ENCODE assay signal across 9 mouse cellular contexts in genomic region chr7:109578880-109579584, GRCm38 (mm10).
A peak's percentile ranks its signal among the peaks of the same experiment; 100 is the strongest.
DNase-seq lines count a peak whose midpoint lies in the region; ATAC-seq and TF ChIP-seq lines count a peak whose summit lies in the region.
"Had no signal": no experiment of that assay in that cellular context is flagged by ENCODE, and none has a peak within 500 bp of the region (broad histone marks: within the 10 kb centered on the region; RNA-seq: fewer than 3 reads in every experiment).

No protein-coding gene starts in this region.

- H3K4me2 ChIP-seq in embryonic facial prominence, embryonic 14.5 days (ENCODE audit: low read depth, low read length): no peak overlapping the region
- H3K4me2 ChIP-seq in midbrain, embryonic 12.5 days (replicated peaks): no peak overlapping the region

- no peak for TF ChIP-seq POLR2A in kidney, adult 2 months (IDR thresholded peaks at IDR 0.05; ENCODE audit: low read depth, low read length)

- H3K9ac ChIP-seq in embryonic facial prominence, embryonic 14.5 days (ENCODE audit: low read depth, low read length): no peak overlapping the region
- no peak overlapping the region for H3K9ac ChIP-seq in midbrain, embryonic 12.5 days (replicated peaks)

- peaks cover 19% of the 10 kb centered on the region for H3K4me1 ChIP-seq in kidney, adult 2 months (ENCODE audit: control insufficient read depth, insufficient read depth, low read length)
- H3K4me1 ChIP-seq in embryonic facial prominence, embryonic 14.5 days (ENCODE audit: control insufficient read depth, insufficient read depth, low read length): peaks cover 31% of the 10 kb centered on the region
- peaks cover 34% of the 10 kb centered on the region for H3K4me1 ChIP-seq in midbrain, embryonic 12.5 days

- no peaks in the 10 kb centered on the region for H3K36me3 ChIP-seq in kidney, adult 2 months (ENCODE audit: control insufficient read depth, insufficient read depth, low read length)
- H3K36me3 ChIP-seq in embryonic facial prominence, embryonic 14.5 days (ENCODE audit: control insufficient read depth, insufficient read depth, low read length): peaks cover 2% of the 10 kb centered on the region; the same call in 1 of the 2 replicates
- no peaks in the 10 kb centered on the region for H3K36me3 ChIP-seq in midbrain, embryonic 12.5 days

- ATAC-seq in embryonic facial prominence, embryonic 14.5 days (ENCODE audit: low read depth): 0 out of 2 replicates have a peak, but pooled peaks have one; percentile 45
- no peak for ATAC-seq in midbrain, embryonic 12.5 days (ENCODE audit: low FRiP score, low read depth)
- no peak for ATAC-seq in erythroblast, adult 5-6 weeks (replicated peaks; ENCODE audit: low FRiP score, poor library complexity, severe bottlenecking)

- H3K27ac ChIP-seq in kidney, adult 2 months (ENCODE audit: insufficient read depth, low read depth, low read length): peak overlapping the region; percentile 55
- H3K27ac ChIP-seq in embryonic facial prominence, embryonic 14.5 days (replicated peaks; ENCODE audit: low read depth, low read length): peak overlapping the region; percentile 79
- H3K27ac ChIP-seq in midbrain, embryonic 12.5 days (replicated peaks): peak overlapping the region; percentile 77

- no peak for DNase-seq in kidney, adult 2 months
- no peak for DNase-seq in kidney, postnatal 10 days
- DNase-seq in Muller cell, postnatal 12 days (ENCODE audit: inconsistent ontology term): peak; percentile 65
- DNase-seq in embryonic facial prominence, embryonic 14.5 days (ENCODE audit: low spot score): peak; percentile 69
- no peak for DNase-seq in adrenal gland, adult 8-10 months
- no peak for DNase-seq in ovary, postnatal 36 days (ENCODE audit: low spot score)
- DNase-seq: thymus, postnatal 36 days had no signal

- WGBS in kidney, adult 2 months: 53% methylated on average over 2 of the region's 2 CpGs
- WGBS in embryonic facial prominence, embryonic 14.5 days: 16% methylated on average over 2 of the region's 2 CpGs
- 48% methylated on average over 2 of the region's 2 CpGs for WGBS in midbrain, embryonic 12.5 days

- H3K9me3 ChIP-seq in embryonic facial prominence, embryonic 14.5 days (ENCODE audit: control insufficient read depth, low read length): no peaks in the 10 kb centered on the region
- no peaks in the 10 kb centered on the region for H3K9me3 ChIP-seq in midbrain, embryonic 12.5 days

- TF ChIP-seq CTCF in kidney, adult 2 months (conservative IDR thresholded peaks at IDR 0.05; ENCODE audit: insufficient read depth, insufficient read length, low read depth, low read length): no peak

- no peaks in the 10 kb centered on the region for H3K27me3 ChIP-seq in kidney, adult 2 months (replicated peaks; ENCODE audit: control insufficient read depth, insufficient read depth, low read length)
- no peaks in the 10 kb centered on the region for H3K27me3 ChIP-seq in embryonic facial prominence, embryonic 14.5 days (replicated peaks; ENCODE audit: control insufficient read depth, insufficient read depth, low read length)
- H3K27me3 ChIP-seq in midbrain, embryonic 12.5 days: no peaks in the 10 kb centered on the region

- H3K4me3 ChIP-seq in kidney, adult 2 months (ENCODE audit: insufficient read depth, low read depth, low read length): no peak overlapping the region
- no peak overlapping the region for H3K4me3 ChIP-seq in embryonic facial prominence, embryonic 14.5 days (ENCODE audit: low read depth, low read length)
- no peak overlapping the region for H3K4me3 ChIP-seq in midbrain, embryonic 12.5 days

Comparison
In these comparisons a context has a peak if more than half of its experiments do, and no peak if none do; other contexts are left out.
1. DNase-seq: peak in Muller cell, postnatal 12 days (single experiment) and embryonic facial prominence, embryonic 14.5 days (single experiment); none in kidney, adult 2 months (single experiment), kidney, postnatal 10 days (single experiment), adrenal gland, adult 8-10 months (single experiment) and ovary, postnatal 36 days (single experiment).
2. Peak in every context shown above with its lines, with median percentiles within 50 percentile points of each other: H3K27ac ChIP-seq.